Mouse (Mus musculus) gastrocnemius, postnatal 4 days (tissue): ENCODE results near the gene H2al1f. TPM values are rescaled to one million over a fixed set of nuclear protein-coding genes. Genes with fewer than 3 reads are reported as not detected.
"Not testable (repeated sequence)": the region's sequence is repeated elsewhere in the genome, so short reads cannot be mapped to it uniquely, and the experiment has no call there.

Source experiments
- DNase-seq, 2 experiments: peaks; one replicate each; pipeline ENCODE4 v3.0.0; 2021 to 2022; ENCODE audit warnings: low spot score in 2 of 2, mixed read lengths in 2 of 2
- long read RNA-seq, 2 experiments: library from polyadenylated mRNA; stranded (forward); transcript quantifications; one replicate each; pipeline ENCODE4 v2.0.0; 2021
- total RNA-seq, 2 experiments: library from RNA; stranded (reverse); gene quantifications; 2 replicates each; pipeline ENCODE4 v1.2.3; 2021

H2al1f gene
- total RNA-seq: not detected
- long read RNA-seq, experiment 1: 0 reads
- long read RNA-seq, experiment 2: 0 reads

- DNase-seq: not testable (repeated sequence)
Observed at GRCm38 (mm10) chrX:11314858-11315257, at the start of gene H2al1f. TSS of gene H2al1f (plus strand) at chrX:11315158.

- peak in 1 of 2 experiments; percentile 26 for DNase-seq
Observed at GRCm38 (mm10) chrX:11267791-11268190, 47.2 kb upstream of the H2al1f start.

- DNase-seq: no peak
Observed at GRCm38 (mm10) chrX:11269074-11269473, 45.9 kb upstream of the H2al1f start.

- DNase-seq: no peak
Observed at GRCm38 (mm10) chrX:11273190-11273589, 41.8 kb upstream of the H2al1f start.

- no peak for DNase-seq
Observed at GRCm38 (mm10) chrX:11277083-11277482, 37.9 kb upstream of the H2al1f start.

GRCm38 (mm10) chrX:11280741-11281140, 34.2 kb upstream of the H2al1f start:
- no peak for DNase-seq

- DNase-seq: no peak
Observed at GRCm38 (mm10) chrX:11288306-11288882, 26.6 kb upstream of the H2al1f start.

GRCm38 (mm10) chrX:11289244-11289643, 25.7 kb upstream of the H2al1f start:
- DNase-seq: no peak

GRCm38 (mm10) chrX:11298957-11299356, 16.0 kb upstream of the H2al1f start, which contains the start of gene H2al1a:
TSS of gene H2al1a (plus strand) at chrX:11299257.
- not testable (repeated sequence) for DNase-seq

- not testable (repeated sequence) for DNase-seq
Observed at GRCm38 (mm10) chrX:11302132-11302531, 12.8 kb upstream of the H2al1f start, which contains the start of gene H2al1b. TSS of gene H2al1b (plus strand) at chrX:11302432.

GRCm38 (mm10) chrX:11305355-11305754, 9.6 kb upstream of the H2al1f start, which contains the start of gene H2al1c:
TSS of gene H2al1c (plus strand) at chrX:11305655.
- not testable (repeated sequence) for DNase-seq

- DNase-seq: not testable (repeated sequence)
Observed at GRCm38 (mm10) chrX:11308524-11308923, 6.4 kb upstream of the H2al1f start, which contains the start of gene H2al1d. TSS of gene H2al1d (plus strand) at chrX:11308824.

- not testable (repeated sequence) for DNase-seq
Observed at GRCm38 (mm10) chrX:11311634-11312033, 3.3 kb upstream of the H2al1f start, which contains the start of gene H2al1e. TSS of gene H2al1e (plus strand) at chrX:11311934.

- DNase-seq: not testable (repeated sequence)
Observed at GRCm38 (mm10) chrX:11317956-11318355, 3.0 kb downstream of the H2al1f start, which contains the start of gene H2al1g. TSS of gene H2al1g (plus strand) at chrX:11318256.

GRCm38 (mm10) chrX:11321192-11321591, 6.2 kb downstream of the H2al1f start, which contains the start of gene H2al1h:
TSS of gene H2al1h (plus strand) at chrX:11321492.
- DNase-seq: not testable (repeated sequence)

GRCm38 (mm10) chrX:11324359-11324758, 9.4 kb downstream of the H2al1f start, which contains the start of gene H2al1i:
TSS of gene H2al1i (plus strand) at chrX:11324659.
- DNase-seq: not testable (repeated sequence)

GRCm38 (mm10) chrX:11327522-11327921, 12.6 kb downstream of the H2al1f start, which contains the start of gene H2al1j:
TSS of gene H2al1j (plus strand) at chrX:11327822.
- not testable (repeated sequence) for DNase-seq

GRCm38 (mm10) chrX:11345762-11346161, 30.8 kb downstream of the H2al1f start:
- no peak for DNase-seq

GRCm38 (mm10) chrX:11346756-11347155, 31.8 kb downstream of the H2al1f start:
- no peak for DNase-seq

- no peak for DNase-seq
Observed at GRCm38 (mm10) chrX:11360823-11361222, 45.9 kb downstream of the H2al1f start.

GRCm38 (mm10) chrX:11361261-11361660, 46.3 kb downstream of the H2al1f start:
- DNase-seq: no peak

GRCm38 (mm10) chrX:11363890-11364289, 48.9 kb downstream of the H2al1f start:
- no peak for DNase-seq
